ENCODE assay signal across 8 mouse cellular contexts in the genomic region with DNA sequence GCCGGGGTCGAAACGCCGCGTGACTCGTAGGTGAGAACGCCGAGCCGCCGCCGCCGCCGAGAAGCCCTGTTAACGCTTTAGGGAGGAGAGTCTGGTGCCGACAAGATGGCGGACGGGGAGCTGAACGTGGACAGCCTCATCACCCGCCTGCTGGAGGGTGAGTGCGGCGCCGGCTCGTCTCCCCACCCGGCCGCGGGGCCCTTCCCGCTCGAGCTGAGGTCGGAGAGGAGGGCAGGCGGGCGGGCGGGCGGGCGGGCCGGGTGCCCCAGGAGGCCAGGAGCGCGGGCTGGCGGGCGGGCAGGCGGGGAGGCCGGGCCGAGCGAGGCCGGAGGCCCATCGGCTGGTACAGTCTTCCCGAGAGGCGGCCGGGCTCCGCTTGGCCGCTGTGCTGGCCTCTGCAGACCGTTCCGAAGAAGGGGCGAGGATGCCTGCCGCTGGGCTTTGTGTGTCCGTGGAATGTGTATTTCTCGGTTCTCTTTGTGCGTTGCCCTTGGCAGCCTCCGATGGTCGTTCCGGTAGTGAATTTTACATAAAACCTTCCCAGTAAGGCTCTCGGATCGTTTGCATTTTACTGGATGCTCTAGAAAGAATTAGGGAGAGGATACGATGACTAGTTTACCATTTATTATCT. TPM values are rescaled to one million over a fixed set of nuclear protein-coding genes. Genes with fewer than 3 reads are reported as not detected.
DNase-seq lines count a peak whose midpoint lies in the region; ATAC-seq and TF ChIP-seq lines count a peak whose summit lies in the region.

No protein-coding gene starts in this region.

- peak; percentile 20; the same call in 1 of the 2 replicates for TF ChIP-seq CTCF in heart, adult 2 months (IDR thresholded peaks at IDR 0.05)
- TF ChIP-seq CTCF in stomach, postnatal 0 days (IDR thresholded peaks at IDR 0.05; ENCODE audit: low read depth) = no peak

- no peak; the same call in 1 of the 2 replicates for TF ChIP-seq POLR2A in heart, adult 2 months (IDR thresholded peaks at IDR 0.05; ENCODE audit: insufficient read depth, low read depth, low read length)

- H3K4me3 ChIP-seq in heart, adult 2 months = peak overlapping the region; percentile 90
- H3K4me3 ChIP-seq in embryonic facial prominence, embryonic 12.5 days = peak overlapping the region; percentile 86
- H3K4me3 ChIP-seq in hindbrain, embryonic 16.5 days (ENCODE audit: low read length) = peak overlapping the region; percentile 68
- peak overlapping the region; percentile 89 for H3K4me3 ChIP-seq in stomach, postnatal 0 days (ENCODE audit: low read depth, low read length)

- ATAC-seq in embryonic facial prominence, embryonic 12.5 days (ENCODE audit: insufficient number of reproducible peaks, insufficient read depth, low FRiP score, low TSS enrichment) = peak; percentile 71
- ATAC-seq in hindbrain, embryonic 16.5 days = peak; percentile 84
- peak; percentile 32 for ATAC-seq in megakaryocyte-erythroid progenitor cell, adult 5-6 weeks (replicated peaks; ENCODE audit: low FRiP score, low TSS enrichment, poor library complexity, severe bottlenecking)
- peak; percentile 80 for ATAC-seq in stomach, postnatal 0 days (ENCODE audit: low FRiP score, low TSS enrichment)

- peak overlapping the region; percentile 53; the same call in 1 of the 2 replicates for H3K4me2 ChIP-seq in embryonic facial prominence, embryonic 12.5 days (replicated peaks)
- peak overlapping the region; percentile 77 for H3K4me2 ChIP-seq in hindbrain, embryonic 16.5 days (ENCODE audit: low read length)
- H3K4me2 ChIP-seq in stomach, postnatal 0 days (replicated peaks; ENCODE audit: low read depth) = peak overlapping the region; percentile 55

- H3K27me3 ChIP-seq in heart, adult 2 months (ENCODE audit: control insufficient read depth, insufficient read depth, low read length) = no peaks in the 10 kb centered on the region
- no peaks in the 10 kb centered on the region for H3K27me3 ChIP-seq in embryonic facial prominence, embryonic 12.5 days
- H3K27me3 ChIP-seq in hindbrain, embryonic 16.5 days (replicated peaks; ENCODE audit: control insufficient read depth, insufficient read depth, low read length) = no peaks in the 10 kb centered on the region
- no peaks in the 10 kb centered on the region for H3K27me3 ChIP-seq in stomach, postnatal 0 days (ENCODE audit: control insufficient read depth, insufficient read depth, low read length)

- H3K27ac ChIP-seq in heart, adult 2 months = peak overlapping the region; percentile 98
- peak overlapping the region; percentile 98 for H3K27ac ChIP-seq in embryonic facial prominence, embryonic 12.5 days
- H3K27ac ChIP-seq in hindbrain, embryonic 16.5 days (ENCODE audit: low read depth, low read length) = peak overlapping the region; percentile 100
- H3K27ac ChIP-seq in stomach, postnatal 0 days (replicated peaks) = peak overlapping the region; percentile 99

- under 1% methylated on average over 48 of the region's 63 CpGs for WGBS in heart, adult 2 months
- under 1% methylated on average over 35 of the region's 63 CpGs for whole genome bisulfite sequencing in embryonic facial prominence, embryonic 12.5 days
- under 1% methylated on average over 39 of the region's 63 CpGs for WGBS in hindbrain, embryonic 16.5 days
- WGBS in stomach, postnatal 0 days = under 1% methylated on average over 52 of the region's 63 CpGs

- H3K36me3 ChIP-seq in heart, adult 2 months (ENCODE audit: control insufficient read depth, insufficient read depth, low read length) = peaks cover 25% of the 10 kb centered on the region
- no peaks in the 10 kb centered on the region for H3K36me3 ChIP-seq in embryonic facial prominence, embryonic 12.5 days
- H3K36me3 ChIP-seq in hindbrain, embryonic 16.5 days (ENCODE audit: control insufficient read depth, insufficient read depth, low read length) = no peaks in the 10 kb centered on the region
- H3K36me3 ChIP-seq in stomach, postnatal 0 days (ENCODE audit: control insufficient read depth, insufficient read depth, low read length) = no peaks in the 10 kb centered on the region

- intact Hi-C loops in heart, adult 2 months (cut with DNase I) = loop anchor here (2.0 kb wide), 1 partner anchor 43 kb away; no protein-coding TSS in a partner anchor

- peaks cover 9% of the 10 kb centered on the region for H3K4me1 ChIP-seq in heart, adult 2 months (ENCODE audit: control insufficient read depth, insufficient read depth, low read length)
- peaks cover 2% of the 10 kb centered on the region; the same call in 1 of the 2 replicates for H3K4me1 ChIP-seq in embryonic facial prominence, embryonic 12.5 days
- peaks cover 16% of the 10 kb centered on the region for H3K4me1 ChIP-seq in hindbrain, embryonic 16.5 days (ENCODE audit: control insufficient read depth, insufficient read depth, low read depth, low read length)
- H3K4me1 ChIP-seq in stomach, postnatal 0 days (replicated peaks; ENCODE audit: control insufficient read depth, insufficient read depth) = no peaks in the 10 kb centered on the region

- peak overlapping the region; percentile 99 for H3K9ac ChIP-seq in heart, adult 2 months (ENCODE audit: low read depth, low read length)
- peak overlapping the region; percentile 98 for H3K9ac ChIP-seq in embryonic facial prominence, embryonic 12.5 days
- H3K9ac ChIP-seq in hindbrain, embryonic 16.5 days (ENCODE audit: low read depth, low read length) = peak overlapping the region; percentile 84
- H3K9ac ChIP-seq in stomach, postnatal 0 days (ENCODE audit: low read length) = peak overlapping the region; percentile 98

- H3K79me2 ChIP-seq in heart, adult 2 months (replicated peaks; ENCODE audit: control insufficient read depth, insufficient read depth, low read length) = peaks cover 2% of the 10 kb centered on the region; the same call in 1 of the 2 replicates

- TF ChIP-seq EP300 in heart, adult 2 months (IDR thresholded peaks at IDR 0.05; ENCODE audit: insufficient read depth, low read depth, low read length) = no peak
- TF ChIP-seq EP300 in stomach, postnatal 0 days (optimal IDR thresholded peaks at IDR 0.05) = no peak

- H3K9me3 ChIP-seq in embryonic facial prominence, embryonic 12.5 days = no peaks in the 10 kb centered on the region
- 0 out of 2 replicates have a peak, but pooled peaks cover 2% of the 10 kb centered on the region for H3K9me3 ChIP-seq in hindbrain, embryonic 16.5 days (ENCODE audit: control insufficient read depth, low read length)
- H3K9me3 ChIP-seq in stomach, postnatal 0 days (ENCODE audit: control insufficient read depth, low read length) = no peaks in the 10 kb centered on the region

- DNase-seq in heart, adult 2 months = peak in 1 of 2 experiments; percentile 84
- no peak for DNase-seq in heart, adult 9 months (ENCODE audit: low spot score in 2 of 2)
- peak; percentile 58 for DNase-seq in spleen, adult 12 weeks (ENCODE audit: low spot score)
- no peak for DNase-seq in spleen, postnatal 36 days (ENCODE audit: low spot score in 2 of 2)
- no peak for DNase-seq in stomach, postnatal 0 days (ENCODE audit: low spot score)

RNA-seq across cellular contexts. Expression of a gene that starts 0.7 kb away (rescaled TPM):
- 100 to 1,000 TPM; 423 to 471 TPM for total RNA-seq in heart, adult 2 months (2021)
- 82.1 and 188 TPM in 2 replicates for polyA plus RNA-seq in heart, adult 2 months (2012; rRNA removed)
- 187 and 199 TPM in 2 replicates for polyA plus RNA-seq in embryonic facial prominence, embryonic 12.5 days (2016; fragmentation: Nextera tagmentation; extraction: Ambion mirVana)
- polyA plus RNA-seq in hindbrain, embryonic 16.5 days (2015; fragmentation: Nextera tagmentation; extraction: Ambion mirVana) = 178 and 187 TPM in 2 replicates
- total RNA-seq in megakaryocyte-erythroid progenitor cell, adult 5-6 weeks (2014; fragmentation: Nextera tagmentation) = 102 and 177 TPM in 2 replicates
- 203 and 224 TPM in 2 replicates for total RNA-seq in megakaryocyte-erythroid progenitor cell, adult 5-6 weeks (2017)
- 182 and 193 TPM in 2 replicates for polyA plus RNA-seq in stomach, postnatal 0 days (2015; fragmentation: Nextera tagmentation; extraction: Ambion mirVana)

Comparison
In these comparisons a context has a peak if more than half of its experiments do, and no peak if none do; other contexts are left out.
1. ATAC-seq: peak in every context shown above with its lines; median percentile 84 in hindbrain, embryonic 16.5 days; 80 in stomach, postnatal 0 days; 71 in embryonic facial prominence, embryonic 12.5 days; 32 in megakaryocyte-erythroid progenitor cell, adult 5-6 weeks.